ENCODE assay signal across 25 mouse cellular contexts in the genomic region with DNA sequence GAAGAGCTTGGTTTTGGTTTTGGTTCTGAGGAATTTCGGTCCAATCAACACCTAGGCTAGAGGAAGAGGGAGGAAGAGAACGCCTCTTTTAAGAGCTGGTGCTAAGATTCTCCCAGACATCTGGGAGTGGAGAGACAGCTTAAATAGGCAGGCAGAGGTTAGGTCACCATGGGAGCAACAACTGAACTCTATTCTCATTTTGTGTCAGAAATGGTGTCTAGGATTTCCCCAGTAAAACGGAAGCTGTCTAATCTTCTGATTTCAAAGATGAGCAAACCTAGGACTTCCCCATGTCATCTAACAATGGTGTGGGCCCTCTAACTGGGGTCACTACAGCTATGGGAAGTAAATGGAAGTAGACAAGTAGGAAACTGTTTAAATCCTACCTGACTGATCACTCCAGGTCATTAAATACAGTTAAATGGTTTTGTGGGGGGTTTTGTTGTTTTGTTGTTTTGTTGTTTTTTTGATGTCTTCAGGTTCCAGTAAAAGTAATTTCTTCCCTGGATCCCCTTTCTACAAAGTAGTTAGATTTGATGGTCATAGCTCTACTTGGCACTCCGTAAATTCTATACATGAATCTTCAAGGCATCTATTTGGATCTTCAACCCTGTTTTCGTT.
"Had no signal": no experiment of that assay in that cellular context is flagged by ENCODE, and none has a peak within 500 bp of the region (broad histone marks: within the 10 kb centered on the region; RNA-seq: fewer than 3 reads in every experiment).

No protein-coding gene starts in this region.

- H3K36me3 ChIP-seq: limb, embryonic 10.5 days; limb, embryonic 13.5 days; liver, embryonic 12.5 days; liver, embryonic 15.5 days; lung, embryonic 15.5 days; midbrain, embryonic 10.5 days; midbrain, embryonic 13.5 days; neural tube, embryonic 13.5 days had no signal

- H3K9me3 ChIP-seq: limb, embryonic 10.5 days; limb, embryonic 13.5 days; liver, embryonic 12.5 days; liver, embryonic 15.5 days; lung, embryonic 15.5 days; megakaryocyte, embryonic 14.5 days; midbrain, embryonic 10.5 days; midbrain, embryonic 13.5 days; neural tube, embryonic 13.5 days had no signal

- DNase-seq: kidney, postnatal 25 days; layer of hippocampus, adult 9-11 months; liver; lung, adult 18-20 months; lung, postnatal 10 days; lung, postnatal 36 days; right cerebral cortex, postnatal 14 days; right cerebral cortex, postnatal 4 days; thymus, adult 2 months; thymus, postnatal 14 days; thymus, postnatal 4 days had no signal

- ATAC-seq: liver, embryonic 12.5 days; midbrain, embryonic 13.5 days; midbrain, embryonic 16.5 days had no signal

- H3K4me2 ChIP-seq: limb, embryonic 13.5 days; liver, embryonic 12.5 days; liver, embryonic 15.5 days; lung, embryonic 15.5 days; midbrain, embryonic 13.5 days; neural tube, embryonic 13.5 days had no signal

- H3K27me3 ChIP-seq: limb, embryonic 13.5 days; liver, embryonic 12.5 days; liver, embryonic 15.5 days; lung, embryonic 15.5 days; megakaryocyte, embryonic 14.5 days; midbrain, embryonic 13.5 days; neural tube, embryonic 13.5 days had no signal

- H3K9ac ChIP-seq: limb, embryonic 13.5 days; liver, embryonic 12.5 days; liver, embryonic 15.5 days; lung, embryonic 15.5 days; midbrain, embryonic 13.5 days; neural tube, embryonic 13.5 days had no signal

- H3K4me1 ChIP-seq: liver, embryonic 12.5 days; liver, embryonic 15.5 days; lung, embryonic 15.5 days; megakaryocyte, embryonic 14.5 days; midbrain, embryonic 10.5 days; midbrain, embryonic 13.5 days had no signal

- H3K27ac ChIP-seq: kidney, postnatal 0 days; layer of hippocampus, adult 2 months; limb, embryonic 10.5 days; limb, embryonic 13.5 days; liver, embryonic 12.5 days; liver, embryonic 15.5 days; lung, embryonic 15.5 days; midbrain, embryonic 10.5 days; midbrain, embryonic 13.5 days; neural tube, embryonic 13.5 days; stomach, postnatal 0 days had no signal

- H3K4me3 ChIP-seq: layer of hippocampus, adult 2 months; limb, embryonic 10.5 days; limb, embryonic 13.5 days; liver, embryonic 12.5 days; liver, embryonic 15.5 days; lung, embryonic 15.5 days; megakaryocyte, embryonic 14.5 days; midbrain, embryonic 10.5 days; midbrain, embryonic 13.5 days; myocyte; neural tube, embryonic 13.5 days had no signal
